In genomic region chr9:51869056-51869455, GRCm38 (mm10) we compare ENCODE assay signal across 20 mouse cellular contexts.
DNase-seq lines count a peak whose midpoint lies in the region; TF ChIP-seq lines count a peak whose summit lies in the region.
"Had no signal": no experiment of that assay in that cellular context is flagged by ENCODE, and none has a peak within 500 bp of the region (broad histone marks: within the 10 kb centered on the region; RNA-seq: fewer than 3 reads in every experiment).

No protein-coding gene starts in this region.

- intact Hi-C loops in gastrocnemius, adult 2 months (cut with DNase I), result no loop called here

- no peaks in the 10 kb centered on the region for H3K27me3 ChIP-seq in C2C12 (ENCODE audit: control insufficient read depth, insufficient read depth, insufficient read length)
- H3K27me3 ChIP-seq: heart, embryonic 15.5 days; hindbrain, embryonic 13.5 days; liver, embryonic 13.5 days had no signal

- H3K4me3 ChIP-seq in gastrocnemius, adult 2 months, result no peak overlapping the region
- no peak overlapping the region for H3K4me3 ChIP-seq in C2C12 (ENCODE audit: insufficient read depth, poor library complexity, severe bottlenecking)
- H3K4me3 ChIP-seq: embryonic facial prominence, embryonic 10.5 days; heart, embryonic 15.5 days; hindbrain, embryonic 13.5 days; limb, embryonic 10.5 days; liver, embryonic 13.5 days; midbrain, embryonic 10.5 days had no signal

- DNase-seq in gastrocnemius, adult 2 months, result peak; percentile 24
- DNase-seq in gastrocnemius, postnatal 10 days, result no peak
- DNase-seq in Muller cell, postnatal 12 days (ENCODE audit: inconsistent ontology term), result peak; percentile 16
- DNase-seq in lung, postnatal 10 days, result peak; percentile 52
- no peak for DNase-seq in thymus, postnatal 0 days (ENCODE audit: low spot score)
- no peak for DNase-seq in frontal cortex, postnatal 36 days (ENCODE audit: low spot score in 2 of 2)
- no peak for DNase-seq in right cerebral cortex, postnatal 4 days
- DNase-seq: cerebellum, adult 8-10 months; heart, postnatal 36 days; kidney, adult 18-20 months; liver, embryonic 13.5 days; right cerebral cortex, postnatal 14 days; thymus, postnatal 14 days had no signal

- no peak for TF ChIP-seq CTCF in gastrocnemius, adult 2 months (IDR thresholded peaks at IDR 0.05)
- TF ChIP-seq CTCF in C2C12 (IDR thresholded peaks at IDR 0.05; ENCODE audit: control insufficient read depth, insufficient read depth, insufficient read length), result no peak

- H3K27ac ChIP-seq in gastrocnemius, adult 2 months, result no peak overlapping the region
- H3K27ac ChIP-seq: embryonic facial prominence, embryonic 10.5 days; heart, embryonic 15.5 days; hindbrain, embryonic 13.5 days; limb, embryonic 10.5 days; liver, embryonic 13.5 days; macrophage; midbrain, embryonic 10.5 days had no signal

- no peaks in the 10 kb centered on the region for H3K79me2 ChIP-seq in C2C12 (ENCODE audit: control insufficient read depth, insufficient read depth)

- no peaks in the 10 kb centered on the region for H3K79me3 ChIP-seq in C2C12 (ENCODE audit: low read depth)

- no peaks in the 10 kb centered on the region for H3K36me3 ChIP-seq in C2C12 (ENCODE audit: control insufficient read depth, insufficient read depth)
- H3K36me3 ChIP-seq: embryonic facial prominence, embryonic 10.5 days; heart, embryonic 15.5 days; hindbrain, embryonic 13.5 days; limb, embryonic 10.5 days; liver, embryonic 13.5 days; midbrain, embryonic 10.5 days had no signal

- H3ac ChIP-seq in C2C12 (ENCODE audit: control insufficient read depth, insufficient read length, low read depth), result no peak overlapping the region

TF ChIP-seq in C2C12, 6 proteins besides CTCF, POLR2A, EP300 and RAD21:
- TF ChIP-seq CEBPB (IDR thresholded peaks at IDR 0.05; ENCODE audit: low read depth) (peak; percentile 54), MYOD1 (IDR thresholded peaks at IDR 0.05; ENCODE audit: control insufficient read depth, insufficient read length, low read depth) (peak; percentile 73), USF1 (IDR thresholded peaks at IDR 0.05; ENCODE audit: low read depth) (no peak)

Comparison
In these comparisons a context has a peak if more than half of its experiments do, and no peak if none do; other contexts are left out.
1. DNase-seq: peak in gastrocnemius, adult 2 months (single experiment), Muller cell, postnatal 12 days (single experiment) and lung, postnatal 10 days (single experiment); none in gastrocnemius, postnatal 10 days (single experiment), thymus, postnatal 0 days (single experiment), frontal cortex, postnatal 36 days (0 of 2) and right cerebral cortex, postnatal 4 days (single experiment).